Mouse (Mus musculus) lung, postnatal 0 days (tissue): ENCODE results near the gene Gli3.

Source experiments
- CTCF ChIP-seq: IDR thresholded peaks from 2 replicates; pipeline ENCODE4 v1.5.1; 2016; ENCODE audit warnings: antibody characterized with exemption, mild to moderate bottlenecking
- EP300 ChIP-seq: IDR thresholded peaks from 2 replicates; pipeline ENCODE4 v1.6.1; 2016; ENCODE audit warnings: antibody characterized with exemption, mild to moderate bottlenecking, control low read depth

- TF ChIP-seq EP300 (no peak), CTCF (no peak)
Observed at GRCm38 (mm10) chr13:15444312-15444711, 18.7 kb upstream of the Gli3 start.
